Mouse (Mus musculus) retina, adult 2 months (tissue): Measurements from ENCODE around the gene Stx8.

Experiments
- DNase-seq: peaks from one replicate; pipeline ENCODE4 v3.0.0-alpha.2; 2012; ENCODE audit warnings: low read depth, low spot score

The Stx8 gene

DNA sequence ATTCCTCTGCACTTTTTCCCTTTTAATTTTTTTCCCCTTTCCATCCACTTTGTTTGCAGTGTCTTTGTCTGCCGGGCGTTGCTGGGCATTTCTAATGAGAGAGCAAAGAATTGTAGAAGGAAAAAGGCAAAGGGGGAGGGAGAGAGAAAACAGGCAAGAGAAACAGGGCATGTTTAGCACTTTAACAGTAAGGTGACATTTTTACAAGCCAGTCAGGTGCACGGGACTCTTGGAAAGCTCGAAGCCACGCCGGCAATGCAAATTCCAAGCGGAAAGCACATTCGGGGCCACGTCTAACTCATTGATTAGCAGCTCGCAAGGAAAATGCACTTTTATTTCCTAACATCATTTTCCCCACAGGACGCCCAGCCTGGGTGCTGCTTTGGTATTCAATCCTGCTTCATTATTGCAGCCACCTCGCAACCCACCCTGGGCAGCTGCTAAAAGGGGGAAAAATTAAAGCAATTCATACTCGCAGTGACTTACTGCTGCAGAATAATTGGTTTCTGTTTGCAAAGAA is 179.1 kb downstream of the Stx8 start:
- no peak for DNase-seq

DNA sequence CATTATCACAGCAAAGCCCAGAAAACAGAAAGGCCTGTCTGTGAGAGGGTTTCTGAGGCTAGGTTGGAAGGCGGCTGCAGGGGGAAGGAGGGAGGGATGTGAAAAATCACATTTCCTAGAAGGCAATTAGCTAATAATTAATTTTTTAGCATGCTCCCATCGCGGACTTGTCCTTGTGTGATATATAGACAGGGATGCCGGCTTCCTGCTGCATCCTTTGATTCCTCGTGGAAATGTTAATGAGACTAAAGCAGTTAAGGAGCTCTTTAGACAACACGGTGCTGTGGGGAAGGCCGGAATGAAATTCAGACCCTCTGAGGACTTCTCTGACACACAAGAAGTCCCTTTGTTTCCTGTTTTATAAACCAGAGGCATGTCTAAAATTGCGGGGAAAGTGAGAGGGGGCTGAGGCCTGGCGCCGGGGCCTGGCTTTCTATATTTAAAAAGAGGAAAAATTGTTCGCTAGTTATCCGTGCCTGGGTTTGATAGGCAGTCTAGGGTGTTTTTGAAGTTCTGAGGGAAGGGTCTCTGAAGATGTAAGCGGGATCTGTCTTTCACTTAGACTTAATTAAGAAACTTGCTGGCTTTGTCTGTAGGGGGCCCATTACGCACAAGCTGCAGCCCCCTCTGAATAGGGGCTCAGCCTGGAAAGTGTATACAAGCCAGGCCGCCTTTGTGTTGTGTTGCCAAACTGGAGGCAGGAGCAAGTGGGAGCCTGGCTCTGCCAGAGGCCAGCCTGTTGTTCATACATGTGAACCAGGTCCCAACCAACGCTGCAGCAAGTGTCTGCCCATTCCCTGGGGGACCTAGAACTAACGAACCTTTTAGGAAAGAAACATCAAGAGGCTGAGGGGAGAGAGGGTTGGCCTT is 179.8 kb downstream of the Stx8 start:
- DNase-seq, result no peak

DNA sequence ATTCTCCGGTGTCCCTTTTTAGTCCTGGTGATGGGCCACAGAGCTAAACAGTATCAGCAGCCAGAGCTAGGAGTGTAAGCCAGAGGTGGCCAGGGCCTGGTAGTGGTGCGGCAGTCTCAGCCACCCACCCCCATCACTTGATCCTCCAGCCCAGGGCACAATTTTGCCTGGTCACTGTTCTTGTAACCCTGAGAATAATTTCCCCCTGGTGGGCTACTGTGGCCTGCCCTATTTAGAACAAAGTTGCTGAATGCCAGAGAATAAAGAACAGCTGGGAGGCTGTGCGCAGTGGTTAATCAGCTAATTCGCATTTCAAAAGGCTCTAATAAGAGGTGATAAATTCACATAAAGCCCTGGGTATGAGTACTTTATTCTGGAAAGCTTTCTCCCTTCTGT is 180.5 kb downstream of the Stx8 start:
- no peak for DNase-seq

DNA sequence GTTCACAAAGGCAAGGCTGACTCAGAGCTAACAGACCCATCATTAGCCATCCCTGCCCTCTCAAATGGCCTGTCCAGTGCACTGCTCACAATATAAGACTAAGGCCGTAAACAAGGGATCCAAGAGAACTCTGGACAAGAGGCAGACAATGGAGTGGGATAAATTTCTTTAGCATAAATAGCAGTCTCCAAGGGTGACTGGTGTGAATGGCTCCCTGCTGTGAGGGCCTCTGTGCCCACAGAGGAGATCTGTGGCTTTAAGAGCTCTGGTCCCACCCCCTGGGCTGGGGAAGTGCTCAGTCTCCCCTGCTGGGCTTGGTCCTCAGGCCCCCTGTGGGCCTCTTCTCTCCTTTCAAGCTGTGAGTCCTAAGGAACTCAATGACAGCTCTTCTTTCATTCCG is 184.9 kb downstream of the Stx8 start:
- no peak for DNase-seq

DNA sequence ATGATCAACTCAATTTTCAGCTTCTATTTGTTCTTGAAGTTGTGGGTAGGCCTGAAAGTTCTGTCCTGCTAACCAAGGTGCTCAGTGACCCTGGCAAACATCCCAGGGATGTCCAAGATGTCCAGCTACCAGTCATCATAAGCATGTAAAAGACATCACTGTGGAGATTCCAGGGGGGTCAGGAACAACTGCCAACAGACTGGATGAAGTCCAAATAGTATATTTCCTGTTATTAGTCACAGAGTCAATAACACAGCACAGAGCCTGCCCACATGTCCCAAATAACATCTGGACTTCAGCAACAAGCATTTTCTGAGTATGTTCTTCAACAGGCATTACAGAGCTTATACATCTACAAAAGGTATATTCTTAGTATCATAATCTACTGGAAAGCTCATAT is 189.8 kb downstream of the Stx8 start:
- DNase-seq, result no peak

DNA sequence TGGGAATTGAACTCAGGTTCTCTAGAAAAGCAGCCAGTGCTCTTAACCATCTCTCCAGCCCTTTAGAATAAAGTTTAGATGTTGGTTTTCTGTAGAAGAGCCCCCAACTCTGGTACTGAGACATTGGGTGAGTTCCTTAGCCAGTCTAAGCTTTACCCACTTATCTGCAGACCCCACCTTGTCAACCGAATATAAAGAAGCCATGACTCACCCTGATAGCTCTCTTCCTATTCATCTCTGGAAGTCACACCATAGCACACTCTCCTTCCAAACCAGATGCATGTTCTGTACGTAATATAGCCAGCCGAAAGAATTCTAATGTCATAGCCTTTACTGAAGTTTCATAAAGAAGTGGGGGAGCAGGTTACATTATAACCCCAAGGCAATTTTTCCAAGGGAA is 192.2 kb downstream of the Stx8 start:
- no peak for DNase-seq

DNA sequence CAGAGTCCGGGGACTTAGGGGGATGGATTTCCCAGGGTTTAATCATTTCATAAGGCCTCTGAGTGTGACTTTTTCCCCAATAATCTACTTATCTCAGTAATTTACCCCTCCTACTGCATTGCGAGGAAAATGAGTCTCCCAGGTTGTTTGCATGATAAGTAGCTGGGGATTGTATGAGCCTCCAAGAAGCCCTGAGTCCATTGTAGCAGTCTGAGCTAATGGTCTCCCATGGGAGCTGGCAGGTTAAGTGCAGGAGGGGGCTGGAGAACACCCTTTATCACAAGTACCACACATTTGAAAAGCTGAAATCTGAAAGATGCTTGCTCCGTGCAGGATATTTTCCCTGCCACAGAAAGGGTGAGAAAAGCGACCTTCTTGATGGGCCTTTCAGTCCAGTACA is 193.9 kb downstream of the Stx8 start:
- no peak for DNase-seq

DNA sequence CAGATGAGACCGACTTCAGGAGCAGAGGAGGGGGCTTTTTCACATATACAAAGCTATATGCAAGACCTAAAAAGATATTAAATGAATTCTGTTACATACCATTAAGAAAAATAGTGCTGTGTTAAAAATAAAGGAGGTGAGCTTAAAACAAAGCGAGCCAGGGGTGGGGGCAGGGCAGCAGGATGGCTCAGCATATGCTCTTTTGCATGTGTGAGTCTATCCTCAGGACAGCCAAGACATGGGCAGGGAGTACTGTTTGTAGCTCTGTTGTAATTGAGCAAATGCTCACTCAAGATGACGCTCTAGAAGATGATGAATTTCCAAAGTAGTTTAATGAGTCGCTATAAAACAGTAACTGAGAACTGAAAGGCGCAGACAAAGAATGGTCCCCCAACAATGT is 198.4 kb downstream of the Stx8 start:
- no peak for DNase-seq

DNA sequence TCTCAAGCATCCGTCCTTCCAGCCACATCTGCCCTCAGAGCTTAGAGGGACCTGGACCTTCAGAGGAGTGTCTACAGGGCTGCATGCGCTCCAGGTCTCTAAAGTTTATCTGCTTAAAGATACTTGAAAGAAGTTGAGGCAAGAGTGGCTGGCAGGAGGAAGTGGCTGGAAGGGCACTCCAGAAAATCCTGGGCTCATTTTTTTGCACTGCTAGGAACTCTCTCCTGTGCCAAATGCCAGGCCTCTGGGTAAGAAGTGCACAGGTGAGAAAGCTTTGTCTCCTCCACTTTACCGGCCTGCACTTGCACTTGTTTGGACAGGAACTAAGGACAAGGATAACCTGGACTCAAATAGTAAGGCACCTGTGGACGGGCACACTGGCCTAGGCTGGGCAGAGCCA is 202.4 kb downstream of the Stx8 start:
- no peak for DNase-seq

DNA sequence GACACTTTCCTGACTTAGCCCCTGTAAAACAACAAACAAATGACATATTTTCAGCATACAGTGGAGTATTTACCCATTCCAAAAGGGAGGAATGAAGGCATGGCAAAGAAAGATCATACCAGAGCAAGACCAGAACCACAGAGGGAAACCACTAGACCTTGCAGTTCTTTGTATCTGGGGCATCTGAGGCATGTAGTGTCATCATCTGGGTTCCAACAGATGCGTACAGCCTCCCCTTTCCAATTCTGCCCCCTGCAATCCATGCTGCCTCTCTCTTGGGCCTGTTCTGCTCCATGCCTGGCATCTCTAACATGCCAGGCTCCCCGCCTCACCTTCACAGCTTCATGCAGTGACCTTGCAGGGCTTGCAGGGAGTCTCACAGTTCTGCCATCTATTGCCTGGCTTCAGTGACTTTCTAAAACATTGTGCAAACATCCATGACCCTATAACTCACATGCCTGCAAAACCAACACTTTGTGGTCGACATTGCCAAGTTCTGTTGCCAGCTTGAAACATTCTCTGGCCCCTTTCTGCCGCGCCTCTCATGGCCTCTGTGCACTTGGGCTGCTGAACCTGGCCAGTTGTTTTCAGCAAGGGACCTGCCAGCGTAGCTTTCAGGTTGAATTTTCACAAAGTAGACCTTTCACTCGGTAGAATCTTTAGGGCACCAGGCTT is 206.1 kb downstream of the Stx8 start:
- DNase-seq, result no peak

DNA sequence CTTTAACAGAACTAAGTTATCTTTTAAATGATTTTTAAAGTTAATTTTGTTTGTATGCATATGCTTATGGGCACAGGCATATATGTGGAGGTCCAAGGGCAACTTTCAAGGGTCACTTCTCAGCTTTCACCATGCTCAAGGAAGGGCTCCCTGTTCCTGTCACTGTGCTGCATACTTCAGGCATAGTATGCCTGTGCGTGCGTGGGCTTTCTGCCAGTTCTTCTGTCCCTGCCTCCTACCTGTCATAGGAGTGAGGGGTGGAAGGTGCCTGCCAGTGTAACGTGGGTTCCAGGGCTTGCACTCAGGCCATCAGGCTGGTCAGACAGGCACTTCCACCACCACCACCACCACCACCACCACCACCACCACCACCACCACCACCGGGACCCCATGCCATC is 206.7 kb downstream of the Stx8 start:
- DNase-seq, result no peak

DNA sequence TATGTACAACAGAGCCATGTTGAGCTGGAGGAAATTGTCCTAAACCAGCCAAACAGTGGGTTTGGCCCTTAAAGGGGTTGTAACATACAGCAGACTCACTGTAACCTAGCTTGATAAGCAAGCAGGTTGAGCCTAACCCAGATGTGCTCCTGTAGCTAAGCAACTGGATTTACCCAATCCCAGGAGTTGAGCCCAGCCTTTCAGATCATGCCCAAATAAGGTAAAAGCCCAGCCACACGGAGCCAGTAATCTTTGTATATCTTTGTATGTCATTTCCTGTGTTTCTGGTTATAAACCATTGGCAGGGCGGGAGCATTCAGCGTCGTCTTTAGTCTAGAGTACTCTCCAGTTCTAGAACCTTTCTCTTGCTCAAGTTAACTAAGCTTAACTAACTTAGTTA is 210.6 kb downstream of the Stx8 start:
- no peak for DNase-seq

DNA sequence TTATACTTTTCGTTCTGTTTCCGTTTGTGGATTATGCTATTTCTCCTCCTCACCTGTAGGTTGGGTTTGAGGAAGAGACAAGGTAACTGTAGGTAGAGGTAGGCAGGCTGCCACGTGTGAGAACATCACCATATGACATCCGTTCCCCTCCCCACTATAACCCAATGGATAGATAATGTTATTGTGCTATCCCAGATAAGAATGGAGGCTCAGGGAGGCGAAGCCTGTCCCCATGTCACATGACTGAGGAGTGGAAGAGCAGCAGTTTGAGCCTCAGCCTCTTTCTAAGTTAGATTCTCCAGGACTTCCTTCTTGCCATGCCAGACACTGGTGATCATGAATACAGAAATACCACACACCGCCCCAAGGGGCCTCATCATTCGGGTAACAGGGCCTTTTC is 211.4 kb downstream of the Stx8 start:
- no peak for DNase-seq

DNA sequence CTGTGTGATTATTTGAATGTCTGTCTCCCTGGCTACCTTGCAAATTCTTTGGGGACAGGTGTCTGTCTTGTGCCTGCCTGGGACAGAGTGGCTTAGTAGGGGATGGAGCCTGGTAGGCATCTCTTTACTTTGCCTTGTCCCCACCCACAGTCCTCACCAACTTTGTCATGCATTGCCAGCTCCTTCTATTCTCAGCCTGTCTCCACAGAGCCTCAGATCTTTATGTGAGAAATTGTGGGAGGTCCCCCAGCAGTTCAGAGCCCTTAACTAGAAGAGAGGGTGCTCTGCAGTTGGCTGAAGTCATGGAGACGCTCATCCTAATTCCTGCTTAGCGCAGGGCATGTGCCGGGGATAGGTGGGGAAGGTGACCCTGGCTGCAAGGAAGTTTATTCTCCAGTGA is 219.7 kb downstream of the Stx8 start:
- DNase-seq, result no peak

DNA sequence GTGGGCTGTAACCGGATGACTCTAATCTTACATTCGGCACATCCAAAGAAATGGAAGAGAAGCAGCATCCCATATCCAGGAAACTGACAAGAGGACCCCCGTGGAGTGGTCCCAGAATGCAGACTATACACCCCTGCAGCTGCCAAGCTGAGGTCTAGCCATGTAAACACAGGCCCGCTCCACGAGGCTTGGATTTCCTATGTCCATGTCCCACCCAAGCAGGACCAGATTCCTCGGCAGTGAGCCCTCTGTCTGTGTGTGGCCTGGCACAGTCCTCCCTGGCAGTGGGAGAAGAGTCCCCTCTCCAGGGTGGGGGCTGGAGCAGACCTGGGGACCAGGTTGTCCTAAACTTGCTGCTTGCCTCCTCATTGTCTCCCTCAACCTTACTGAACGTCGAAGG is 221.2 kb downstream of the Stx8 start:
- no peak for DNase-seq

DNA sequence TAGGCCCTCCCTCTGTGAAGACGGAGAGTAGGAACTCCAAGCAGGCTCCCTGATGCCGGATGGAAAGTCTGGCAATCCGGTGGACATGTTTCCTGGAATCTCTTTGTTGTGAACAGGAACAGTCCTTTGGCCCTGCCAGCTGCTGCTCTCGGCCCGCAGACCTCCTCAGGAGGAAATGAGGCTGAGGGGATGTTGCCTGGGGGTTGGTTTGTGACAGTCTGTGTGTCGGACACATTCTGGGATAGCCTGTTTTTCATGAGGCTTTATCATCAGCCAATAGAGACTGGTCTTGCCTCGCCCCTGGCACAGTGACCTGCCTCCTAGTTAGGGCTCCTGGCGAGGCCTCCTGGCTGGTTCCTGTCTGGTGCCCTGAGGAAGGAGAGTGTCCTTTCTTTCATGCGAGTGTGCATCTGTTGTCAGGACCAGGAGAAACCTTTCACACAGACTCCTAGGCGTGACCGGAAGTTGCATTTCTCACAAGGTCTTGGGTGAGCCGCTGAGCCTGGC is 222.8 kb downstream of the Stx8 start:
- no peak for DNase-seq

DNA sequence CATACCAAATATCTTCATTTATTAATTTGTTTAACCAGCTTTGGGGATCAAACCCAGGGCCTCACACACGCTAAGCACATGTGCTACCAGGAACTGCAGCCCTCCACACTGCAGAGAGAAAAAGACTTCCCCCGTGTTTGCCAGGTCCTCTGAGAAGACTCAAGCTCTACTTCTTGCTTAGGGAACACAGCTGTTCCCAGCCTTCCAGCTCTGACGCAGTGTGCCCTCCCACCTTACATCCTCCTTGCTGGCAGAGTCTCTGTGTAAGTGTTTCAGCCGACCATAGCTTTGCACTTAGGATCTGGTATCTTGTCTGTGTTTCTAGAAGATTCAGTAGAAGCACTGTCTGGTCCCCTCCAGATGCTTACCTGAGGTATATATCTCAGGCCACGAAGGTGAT is 224.9 kb downstream of the Stx8 start:
- no peak for DNase-seq

DNA sequence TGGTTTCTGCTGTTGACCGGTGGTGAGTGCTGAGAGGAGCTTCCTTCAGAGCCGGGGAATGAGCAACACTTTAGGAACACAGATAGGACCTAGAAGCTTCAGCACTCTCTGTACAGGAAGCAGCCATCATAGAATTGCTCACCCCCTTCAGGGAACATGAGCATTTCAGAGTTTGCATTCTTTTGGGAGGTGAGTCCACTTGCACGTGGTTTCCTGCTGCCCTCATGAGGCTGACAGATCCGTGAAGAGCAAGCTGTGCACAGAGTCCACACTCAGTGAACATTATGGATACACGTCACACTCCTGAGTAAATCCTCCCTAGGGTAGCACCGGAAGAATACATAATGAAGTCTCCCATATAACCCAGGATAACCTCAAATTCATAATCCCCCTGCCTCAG is 229.2 kb downstream of the Stx8 start:
- DNase-seq, result no peak

DNA sequence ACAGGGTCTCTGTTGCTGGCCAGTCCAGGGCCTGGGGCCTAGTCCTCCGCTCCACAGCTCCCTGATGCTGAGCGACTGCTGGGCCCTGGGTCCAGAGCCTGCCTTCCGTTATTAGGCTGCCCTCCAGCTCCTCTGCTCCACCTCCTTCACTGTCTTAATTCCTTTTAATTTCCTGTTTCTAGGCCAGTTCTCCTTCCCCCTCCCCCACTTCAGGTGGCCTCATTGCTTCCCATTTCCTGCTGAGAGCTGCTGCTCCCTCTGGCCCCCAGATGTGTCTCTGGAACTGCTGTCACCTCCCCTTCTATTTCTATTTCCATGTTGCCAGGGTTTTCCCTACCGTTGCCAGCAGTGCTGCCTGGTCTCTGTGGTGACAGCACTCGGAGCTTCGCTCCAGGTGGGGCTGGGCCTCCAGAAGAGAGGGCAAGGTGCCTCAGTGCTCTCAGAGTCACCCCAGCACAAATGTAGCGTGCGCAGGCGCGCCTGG is 229.7 kb downstream of the Stx8 start:
- no peak for DNase-seq

DNA sequence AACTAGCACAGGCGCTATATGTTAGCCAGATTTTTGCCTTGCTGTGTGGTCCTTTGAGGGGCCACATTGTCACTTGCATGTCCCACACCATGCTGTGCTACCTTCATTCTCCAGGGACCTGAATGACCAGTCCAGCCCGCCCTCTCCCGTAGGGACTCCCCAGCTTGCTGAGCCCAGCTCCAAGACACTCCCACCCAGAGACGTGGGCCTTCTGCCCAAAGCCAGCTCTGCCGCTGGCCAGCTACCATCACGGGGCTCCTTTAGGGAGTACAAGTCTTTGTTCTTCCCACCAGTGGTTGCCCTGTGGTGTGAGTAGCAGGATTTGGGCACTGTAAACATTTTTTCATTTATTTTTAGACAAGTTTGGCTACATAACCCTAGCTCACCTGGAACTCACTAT is 230.6 kb downstream of the Stx8 start:
- no peak for DNase-seq

DNA sequence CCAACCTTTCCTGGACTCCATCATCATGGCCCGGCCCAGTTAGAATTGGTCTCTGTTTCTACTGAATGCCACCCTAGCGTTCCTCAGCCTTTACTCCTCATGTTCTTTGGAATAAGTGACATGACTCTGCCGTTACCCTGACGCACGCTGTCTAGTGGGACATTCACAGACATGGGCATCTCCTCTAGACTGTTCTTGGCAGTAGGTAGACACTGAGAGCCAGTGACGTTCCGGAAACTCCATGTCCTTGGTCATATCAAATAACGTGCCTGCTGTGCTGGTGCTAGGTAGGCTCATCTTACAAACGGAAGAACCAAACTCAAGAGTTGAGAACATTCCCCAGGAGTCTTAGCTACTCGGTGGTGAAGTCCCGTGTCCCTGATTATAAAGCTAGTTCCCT is 231.5 kb downstream of the Stx8 start:
- no peak for DNase-seq

DNA sequence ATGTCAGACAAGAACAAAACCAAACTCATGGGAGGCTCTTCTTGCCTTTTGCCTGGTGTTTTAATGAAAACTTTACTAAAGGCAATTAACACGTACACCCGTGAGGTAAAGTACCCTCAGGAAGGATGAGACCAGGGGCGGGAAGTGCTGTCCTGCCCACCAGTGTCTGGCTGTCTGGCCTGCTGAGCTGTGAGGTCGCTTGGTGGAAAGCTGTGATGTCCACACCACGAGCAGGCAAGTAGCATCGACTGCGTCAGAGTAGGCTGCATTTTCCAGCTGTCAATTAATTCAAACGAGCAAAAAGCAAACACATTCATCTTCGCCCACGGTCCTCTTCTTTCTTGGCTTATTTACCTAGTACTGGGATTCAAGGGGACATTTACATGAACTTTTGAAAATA is 232.7 kb downstream of the Stx8 start:
- no peak for DNase-seq

DNA sequence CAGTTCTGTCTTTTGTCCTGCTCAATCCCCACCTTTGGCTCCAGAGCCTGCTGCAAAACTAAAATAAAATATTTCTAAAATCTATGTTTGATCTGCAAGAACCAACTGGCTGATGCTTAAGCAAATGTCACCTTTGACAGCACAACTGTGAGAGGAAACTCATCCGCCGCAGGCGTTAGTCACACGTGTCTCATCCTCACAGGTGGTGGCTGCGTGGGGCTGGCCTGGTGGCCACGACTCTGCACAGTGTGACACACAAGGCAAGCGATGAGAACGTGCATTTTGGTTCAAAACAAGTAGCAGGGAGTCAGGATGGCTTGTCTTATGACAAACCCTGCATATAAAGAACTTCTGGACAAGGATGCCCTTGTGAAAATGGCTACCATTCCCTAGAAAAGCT is 233.1 kb downstream of the Stx8 start:
- DNase-seq, result no peak
